Mouse (Mus musculus) forebrain, embryonic 10.5 days (tissue): ENCODE measurements at regions not wholly inside any gene's neighbourhood (a gene's known extent, or its start where the extent isn't known, plus 50 kb on each side); places are given as distances from the start of the nearest gene placed in this dataset.
"Not testable (repeated sequence)": the region's sequence is repeated elsewhere in the genome, so short reads cannot be mapped to it uniquely, and the experiment has no call there.

Source experiments
- DNase-seq: peaks from one replicate; pipeline ENCODE4 v3.0.0-alpha.2; 2017; ENCODE audit warnings: low spot score; ENCODE audit errors: extremely low spot score
- H3K27ac ChIP-seq: fragments of 300-500 bp; sonication (generic); 2 replicates; pipeline ENCODE4 v1.5.1; 2016; ENCODE audit warnings: mild to moderate bottlenecking
- H3K27me3 ChIP-seq: fragments of 300-500 bp; sonication (generic); 2 replicates; pipeline ENCODE4 v1.6.1; 2016; ENCODE audit warnings: mild to moderate bottlenecking; ENCODE audit not compliant: poor library complexity, severe bottlenecking
- H3K36me3 ChIP-seq: fragments of 300-500 bp; sonication (generic); replicated peaks from 2 replicates; pipeline ENCODE4 v1.6.1; 2016; ENCODE audit warnings: mild to moderate bottlenecking, moderate library complexity
- H3K4me1 ChIP-seq: fragments of 300-500 bp; sonication (generic); 2 replicates; pipeline ENCODE4 v1.6.1; 2016
- H3K4me3 ChIP-seq: fragments of 300-500 bp; sonication (generic); 2 replicates; pipeline ENCODE4 v1.5.1; 2016; ENCODE audit warnings: mild to moderate bottlenecking, moderate library complexity
- H3K9me3 ChIP-seq: fragments of 300-500 bp; sonication (generic); 2 replicates; pipeline ENCODE4 v1.6.1; 2016; ENCODE audit warnings: mild to moderate bottlenecking, moderate library complexity
- WGBS: fragments of 180-500 bp; shearing (Covaris S2); methylation state at CpG from one replicate; pipeline ENCODE4 v1.1.7; 2016; 5-methylcytosine and 5-hydroxymethylcytosine counted together

GRCm38 (mm10) chrX:15322207-15322839, 1111.4 kb downstream of the H2al1n start:
- DNase-seq = peak; percentile 53
- H3K4me3 ChIP-seq = no peak overlapping the region
- H3K27me3 ChIP-seq = no peaks in the 10 kb centered on the region
- no peaks in the 10 kb centered on the region for H3K36me3 ChIP-seq
- H3K27ac ChIP-seq = 0 out of 2 replicates have a peak overlapping the region, but pooled peaks have one; percentile 65
- no peaks in the 10 kb centered on the region for H3K9me3 ChIP-seq
- WGBS = 11% methylated on average over 7 of the region's 7 CpGs
- H3K4me1 ChIP-seq = peaks cover 6% of the 10 kb centered on the region

GRCm38 (mm10) chrX:15322958-15323357, 1112.0 kb downstream of the H2al1n start:
- Histone ChIP-seq H3K27ac (peak overlapping the region; percentile 65; the same call in 1 of the 2 replicates), H3K27me3 (no peaks in the 10 kb centered on the region), H3K36me3 (no peaks in the 10 kb centered on the region), H3K4me1 (peaks cover 6% of the 10 kb centered on the region), H3K9me3 (no peaks in the 10 kb centered on the region), H3K4me3 (no peak overlapping the region)
- 46% methylated on average over 5 of the region's 5 CpGs for WGBS
- no peak for DNase-seq

GRCm38 (mm10) chrX:15365135-15365534, 1154.2 kb downstream of the H2al1n start:
- H3K4me1 ChIP-seq, H3K4me3 ChIP-seq, H3K36me3 ChIP-seq, H3K27me3 ChIP-seq, DNase-seq, H3K9me3 ChIP-seq, H3K27ac ChIP-seq: not testable (repeated sequence)
- 91% methylated on average over 6 of the region's 6 CpGs for WGBS
